Mouse (Mus musculus) lung, embryonic 14.5 days (tissue): ENCODE results near the gene Scin. TPM values are rescaled to one million over a fixed set of nuclear protein-coding genes. Genes with fewer than 3 reads are reported as not detected.

ENCODE experiments used
- ATAC-seq: fragments of 200-750 bp; cut with Nextera tagmentation; 2 replicates; pipeline ENCODE4 v1.8.0; 2017; ENCODE audit warnings: mild to moderate bottlenecking, moderate TSS enrichment, moderate library complexity; ENCODE audit not compliant: insufficient read depth
- DNase-seq: peaks from one replicate; pipeline ENCODE4 v3.0.0-alpha.2; 2015
- H3K27ac ChIP-seq: fragments of 300-500 bp; sonication (generic); 2 replicates; pipeline ENCODE4 v1.5.1; 2014; ENCODE audit warnings: low read depth, mild to moderate bottlenecking, moderate library complexity
- H3K27me3 ChIP-seq: fragments of 300-500 bp; sonication (generic); 2 replicates; pipeline ENCODE4 v1.6.1; 2014; ENCODE audit warnings: low read length, control low read depth; ENCODE audit not compliant: insufficient read depth
- H3K36me3 ChIP-seq: fragments of 300-500 bp; sonication (generic); 2 replicates; pipeline ENCODE4 v1.6.1; 2014; ENCODE audit warnings: control low read depth; ENCODE audit not compliant: insufficient read depth
- H3K4me1 ChIP-seq: fragments of 300-500 bp; sonication (generic); 2 replicates; pipeline ENCODE4 v1.6.1; 2014; ENCODE audit warnings: antibody characterized with exemption, control low read depth; ENCODE audit not compliant: insufficient read depth
- H3K4me2 ChIP-seq: fragments of 300-500 bp; sonication (generic); 2 replicates; pipeline ENCODE4 v1.6.1; 2014; ENCODE audit warnings: mild to moderate bottlenecking
- H3K4me3 ChIP-seq: fragments of 300-500 bp; sonication (generic); 2 replicates; pipeline ENCODE4 v1.5.1; 2014; ENCODE audit warnings: low read depth, low read length
- H3K9ac ChIP-seq: fragments of 300-500 bp; sonication (generic); 2 replicates; pipeline ENCODE4 v1.6.1; 2014
- H3K9me3 ChIP-seq: fragments of 300-500 bp; sonication (generic); 2 replicates; pipeline ENCODE4 v1.6.1; 2016; ENCODE audit warnings: low read depth, low read length, control low read depth
- CTCF ChIP-seq: IDR thresholded peaks from 2 replicates; pipeline ENCODE4 v1.5.1; 2016; ENCODE audit warnings: antibody characterized with exemption, low read depth
- WGBS: fragments of 180-500 bp; shearing (Covaris S2); extraction: QIAGEN DNeasy Blood & Tissue Kit; methylation state at CpG from one replicate; pipeline ENCODE4 v1.1.7; 2014; 5-methylcytosine and 5-hydroxymethylcytosine counted together
- polyA plus RNA-seq: library from polyadenylated mRNA; unstranded; fragments of >200 nt; fragmentation: Nextera tagmentation; extraction: Ambion mirVana; gene quantifications from 2 replicates; pipeline ENCODE4 v1.2.1, GENCODE M21; 2014

Scin gene
- polyA plus RNA-seq, 1 experiment from 2014 or later, result 0.21 TPM

- H3K9ac ChIP-seq, result no peak overlapping the region
- WGBS, result 86% methylated on average over 8 of the region's 8 CpGs
- H3K4me3 ChIP-seq, result no peak overlapping the region
- no peaks in the 10 kb centered on the region for H3K36me3 ChIP-seq
- H3K9me3 ChIP-seq, result no peaks in the 10 kb centered on the region
- ATAC-seq (no peak), DNase-seq (no peak)
- TF ChIP-seq CTCF, result no peak
- no peak overlapping the region for H3K4me2 ChIP-seq
- no peaks in the 10 kb centered on the region for H3K27me3 ChIP-seq
- no peaks in the 10 kb centered on the region for H3K4me1 ChIP-seq
- no peak overlapping the region for H3K27ac ChIP-seq
Observed at GRCm38 (mm10) chr12:40043816-40044585, 90.0 kb downstream of the Scin start.

GRCm38 (mm10) chr12:40040067-40040466 lies 94.0 kb downstream of the Scin start:
- Histone ChIP-seq H3K36me3 (no peaks in the 10 kb centered on the region), H3K9ac (no peak overlapping the region), H3K4me3 (no peak overlapping the region), H3K27me3 (no peaks in the 10 kb centered on the region), H3K4me2 (no peak overlapping the region), H3K4me1 (no peaks in the 10 kb centered on the region), H3K9me3 (no peaks in the 10 kb centered on the region), H3K27ac (no peak overlapping the region)
- DNase-seq (peak; percentile 75), ATAC-seq (no peak)
- TF ChIP-seq CTCF, result peak; percentile 63

- peak; percentile 90 for ATAC-seq
- Histone ChIP-seq H3K27me3 (no peaks in the 10 kb centered on the region), H3K4me3 (peak within 1 kb of the TSS; percentile 76), H3K9me3 (no peaks in the 10 kb centered on the region), H3K36me3 (no peaks in the 10 kb centered on the region), H3K4me2 (peak within 1 kb of the TSS; percentile 77), H3K9ac (peak within 1 kb of the TSS; percentile 81), H3K27ac (peak within 1 kb of the TSS; percentile 90), H3K4me1 (no peaks in the 10 kb centered on the region)
- TF ChIP-seq CTCF, result no peak
- peak; percentile 94 for DNase-seq
- under 1% methylated on average over 68 of the region's 68 CpGs for WGBS
Observed at GRCm38 (mm10) chr12:40037876-40038463, 96.1 kb downstream of the Scin start, which contains the start of gene Arl4a. TSS of gene Arl4a (minus strand) at chr12:40038025.

GRCm38 (mm10) chr12:40037226-40037813 lies 96.7 kb downstream of the Scin start:
- peak; percentile 56 for TF ChIP-seq CTCF
- Histone ChIP-seq H3K9me3 (no peaks in the 10 kb centered on the region), H3K36me3 (no peaks in the 10 kb centered on the region), H3K9ac (peak overlapping the region; percentile 81), H3K27ac (peak overlapping the region; percentile 90), H3K27me3 (no peaks in the 10 kb centered on the region), H3K4me1 (no peaks in the 10 kb centered on the region), H3K4me2 (peak overlapping the region; percentile 77), H3K4me3 (peak overlapping the region; percentile 76)
- ATAC-seq (peak; percentile 99), DNase-seq (peak; percentile 98)
- 0% methylated on average over 58 of the region's 60 CpGs for WGBS

DNA sequence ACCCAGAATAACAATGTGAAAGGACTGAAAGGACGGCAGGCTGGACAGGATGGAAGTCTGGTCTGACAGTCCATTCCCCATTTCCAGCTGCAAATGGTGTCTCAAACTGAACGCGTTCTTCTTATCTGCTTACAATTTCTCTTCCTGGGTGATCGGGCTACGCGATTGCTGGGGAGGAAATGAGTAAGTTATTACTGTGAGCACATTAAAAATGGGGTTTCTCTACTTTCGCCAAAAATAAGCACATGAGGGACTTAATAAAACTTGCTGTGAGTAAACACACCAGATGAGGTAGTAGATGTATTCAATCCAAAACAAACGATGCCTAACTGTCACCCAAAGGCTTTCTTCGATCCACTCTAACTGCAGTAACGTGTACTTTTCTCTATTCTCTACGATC lies 97.4 kb downstream of the Scin start:
- 2% methylated on average over 11 of the region's 11 CpGs for WGBS

GRCm38 (mm10) chr12:40035506-40035905 lies 98.5 kb downstream of the Scin start:
- 57% methylated on average over 4 of the region's 4 CpGs for WGBS
- no peak for TF ChIP-seq CTCF
- Histone ChIP-seq H3K4me2 (peak overlapping the region; percentile 77), H3K4me3 (peak overlapping the region; percentile 76), H3K27me3 (no peaks in the 10 kb centered on the region), H3K36me3 (no peaks in the 10 kb centered on the region), H3K4me1 (no peaks in the 10 kb centered on the region), H3K9me3 (no peaks in the 10 kb centered on the region), H3K9ac (0 out of 2 replicates have a peak overlapping the region, but pooled peaks have one; percentile 81), H3K27ac (no peak overlapping the region)
- ATAC-seq, result no peak
- no peak for DNase-seq

More for the DNA sequence above, 97.4 kb downstream of the Scin start:
- ATAC-seq, result no peak
- peak overlapping the region; percentile 76 for H3K4me3 ChIP-seq
- H3K4me1 ChIP-seq, result no peaks in the 10 kb centered on the region
- H3K9me3 ChIP-seq, result no peaks in the 10 kb centered on the region
- no peak for TF ChIP-seq CTCF
- peak overlapping the region; percentile 81 for H3K9ac ChIP-seq
- peak overlapping the region; percentile 85 for H3K27ac ChIP-seq
- H3K4me2 ChIP-seq, result peak overlapping the region; percentile 77
- H3K36me3 ChIP-seq, result no peaks in the 10 kb centered on the region
- no peaks in the 10 kb centered on the region for H3K27me3 ChIP-seq
- DNase-seq, result peak; percentile 46

- Histone ChIP-seq H3K4me2 (no peak overlapping the region), H3K4me3 (no peak overlapping the region), H3K9ac (no peak overlapping the region), H3K36me3 (no peaks in the 10 kb centered on the region), H3K4me1 (no peaks in the 10 kb centered on the region), H3K27ac (no peak overlapping the region), H3K27me3 (no peaks in the 10 kb centered on the region), H3K9me3 (no peaks in the 10 kb centered on the region)
- ATAC-seq (no peak), DNase-seq (no peak)
- WGBS, result 65% methylated on average over 4 of the region's 4 CpGs
- TF ChIP-seq CTCF, result no peak
Observed at GRCm38 (mm10) chr12:40029201-40029600, 104.8 kb downstream of the Scin start.
